Mouse (Mus musculus): Measurements from ENCODE around the gene Cybb.
"Not testable (repeated sequence)": the region's sequence is repeated elsewhere in the genome, so short reads cannot be mapped to it uniquely, and the experiment has no call there.

Cybb gene

GRCm38 (mm10) chrX:9487671-9488070, at the start of gene Cybb:
Cybb (minus strand) TSS chrX:9487771.
- TF ChIP-seq NANOG (IDR thresholded peaks at IDR 0.05; ENCODE audit: borderline replicate concordance, low read length): no peak
- TF ChIP-seq POU5F1 (IDR thresholded peaks at IDR 0.05; ENCODE audit: borderline replicate concordance, low read length): no peak
- TF ChIP-seq CTCF (conservative IDR thresholded peaks at IDR 0.05; ENCODE audit: low read length): no peak
- no peaks in the 10 kb centered on the region for H3K27me3 ChIP-seq (ENCODE audit: insufficient read depth, low read length)
- no peaks in the 10 kb centered on the region for H3K36me3 ChIP-seq (ENCODE audit: insufficient read depth, low read length)
- H3K9me3 ChIP-seq (ENCODE audit: low read length): peaks cover 6% of the 10 kb centered on the region; the same call in 1 of the 2 replicates
- H3K4me1 ChIP-seq (replicated peaks; ENCODE audit: low read depth, low read length): peaks cover 11% of the 10 kb centered on the region; the same call in 1 of the 2 replicates
- H3K4me3 ChIP-seq (replicated peaks; ENCODE audit: low read length): no peak within 1 kb of the TSS

GRCm38 (mm10) chrX:9536881-9537280, 49.3 kb upstream of the Cybb start:
- Histone ChIP-seq H3K9me3 (ENCODE audit: low read length) (no peaks in the 10 kb centered on the region), H3K36me3 (ENCODE audit: insufficient read depth, low read length) (no peaks in the 10 kb centered on the region), H3K4me1 (replicated peaks; ENCODE audit: low read depth, low read length) (no peaks in the 10 kb centered on the region), H3K27me3 (ENCODE audit: insufficient read depth, low read length) (no peaks in the 10 kb centered on the region), H3K4me3 (replicated peaks; ENCODE audit: low read length) (no peak overlapping the region)
- TF ChIP-seq NANOG (IDR thresholded peaks at IDR 0.05; ENCODE audit: borderline replicate concordance, low read length) (no peak), CTCF (conservative IDR thresholded peaks at IDR 0.05; ENCODE audit: low read length) (no peak), POU5F1 (IDR thresholded peaks at IDR 0.05; ENCODE audit: borderline replicate concordance, low read length) (no peak)

- not testable (repeated sequence) for H3K27me3 ChIP-seq (ENCODE audit: insufficient read depth, low read length); H3K4me1 ChIP-seq (replicated peaks; ENCODE audit: low read depth, low read length); H3K36me3 ChIP-seq (ENCODE audit: insufficient read depth, low read length); H3K4me3 ChIP-seq (replicated peaks; ENCODE audit: low read length)
- peaks cover 15% of the 10 kb centered on the region; the same call in 1 of the 2 replicates for H3K9me3 ChIP-seq (ENCODE audit: low read length)
These were observed 32.4 kb upstream of the Cybb start for GRCm38 (mm10) chrX:9519969-9520368.

GRCm38 (mm10) chrX:9517531-9517930, 30.0 kb upstream of the Cybb start:
- H3K9me3 ChIP-seq (ENCODE audit: low read length): peaks cover 15% of the 10 kb centered on the region; the same call in 1 of the 2 replicates
- not testable (repeated sequence) for H3K36me3 ChIP-seq (ENCODE audit: insufficient read depth, low read length); H3K27me3 ChIP-seq (ENCODE audit: insufficient read depth, low read length); H3K4me3 ChIP-seq (replicated peaks; ENCODE audit: low read length); H3K4me1 ChIP-seq (replicated peaks; ENCODE audit: low read depth, low read length)

- H3K4me1 ChIP-seq (replicated peaks; ENCODE audit: low read depth, low read length); H3K27me3 ChIP-seq (ENCODE audit: insufficient read depth, low read length); H3K4me3 ChIP-seq (replicated peaks; ENCODE audit: low read length); H3K36me3 ChIP-seq (ENCODE audit: insufficient read depth, low read length): not testable (repeated sequence)
- peaks cover 42% of the 10 kb centered on the region for H3K9me3 ChIP-seq (ENCODE audit: low read length)
These were observed 12.5 kb downstream of the Cybb start for GRCm38 (mm10) chrX:9475036-9475435.

- Histone ChIP-seq H3K4me1 (replicated peaks; ENCODE audit: low read depth, low read length) (no peaks in the 10 kb centered on the region), H3K36me3 (ENCODE audit: insufficient read depth, low read length) (no peaks in the 10 kb centered on the region), H3K9me3 (ENCODE audit: low read length) (peaks cover 42% of the 10 kb centered on the region), H3K27me3 (ENCODE audit: insufficient read depth, low read length) (no peaks in the 10 kb centered on the region), H3K4me3 (replicated peaks; ENCODE audit: low read length) (no peak overlapping the region)
- TF ChIP-seq CTCF (conservative IDR thresholded peaks at IDR 0.05; ENCODE audit: low read length) (no peak), POU5F1 (IDR thresholded peaks at IDR 0.05; ENCODE audit: borderline replicate concordance, low read length) (no peak), NANOG (IDR thresholded peaks at IDR 0.05; ENCODE audit: borderline replicate concordance, low read length) (no peak)
These were observed 13.1 kb downstream of the Cybb start for GRCm38 (mm10) chrX:9474440-9474839.

- TF ChIP-seq NANOG (IDR thresholded peaks at IDR 0.05; ENCODE audit: borderline replicate concordance, low read length): no peak
- no peak for TF ChIP-seq POU5F1 (IDR thresholded peaks at IDR 0.05; ENCODE audit: borderline replicate concordance, low read length)
- no peak for TF ChIP-seq CTCF (conservative IDR thresholded peaks at IDR 0.05; ENCODE audit: low read length)
- no peak overlapping the region for H3K4me3 ChIP-seq (replicated peaks; ENCODE audit: low read length)
These were observed 13.8 kb downstream of the Cybb start for GRCm38 (mm10) chrX:9473768-9474167.

GRCm38 (mm10) chrX:9470811-9471388, 16.7 kb downstream of the Cybb start:
- no peaks in the 10 kb centered on the region for H3K36me3 ChIP-seq (ENCODE audit: insufficient read depth, low read length)
- H3K27me3 ChIP-seq (ENCODE audit: insufficient read depth, low read length): no peaks in the 10 kb centered on the region
- H3K9me3 ChIP-seq (ENCODE audit: low read length): peaks cover 30% of the 10 kb centered on the region
- TF ChIP-seq CTCF (conservative IDR thresholded peaks at IDR 0.05; ENCODE audit: low read length) (no peak), POU5F1 (IDR thresholded peaks at IDR 0.05; ENCODE audit: borderline replicate concordance, low read length) (no peak)
- H3K4me3 ChIP-seq (replicated peaks; ENCODE audit: low read length): no peak overlapping the region
- H3K4me1 ChIP-seq (replicated peaks; ENCODE audit: low read depth, low read length): no peaks in the 10 kb centered on the region

More at GRCm38 (mm10) chrX:9473768-9474167, 13.8 kb downstream of the Cybb start:
- H3K9me3 ChIP-seq (ENCODE audit: low read length): peaks cover 42% of the 10 kb centered on the region
- H3K36me3 ChIP-seq (ENCODE audit: insufficient read depth, low read length): no peaks in the 10 kb centered on the region
- H3K4me1 ChIP-seq (replicated peaks; ENCODE audit: low read depth, low read length): no peaks in the 10 kb centered on the region
- no peaks in the 10 kb centered on the region for H3K27me3 ChIP-seq (ENCODE audit: insufficient read depth, low read length)

GRCm38 (mm10) chrX:9469100-9469499, 18.5 kb downstream of the Cybb start:
- Histone ChIP-seq H3K4me3 (replicated peaks; ENCODE audit: low read length) (no peak overlapping the region), H3K27me3 (ENCODE audit: insufficient read depth, low read length) (no peaks in the 10 kb centered on the region), H3K9me3 (ENCODE audit: low read length) (peaks cover 15% of the 10 kb centered on the region), H3K36me3 (ENCODE audit: insufficient read depth, low read length) (no peaks in the 10 kb centered on the region), H3K4me1 (replicated peaks; ENCODE audit: low read depth, low read length) (no peaks in the 10 kb centered on the region)
- TF ChIP-seq POU5F1 (IDR thresholded peaks at IDR 0.05; ENCODE audit: borderline replicate concordance, low read length): no peak
- TF ChIP-seq CTCF (conservative IDR thresholded peaks at IDR 0.05; ENCODE audit: low read length): no peak
- TF ChIP-seq NANOG (IDR thresholded peaks at IDR 0.05; ENCODE audit: borderline replicate concordance, low read length): no peak

All from E14TG2a.4 (cell line).